In genomic region chr5:5032446-5032845, GRCm38 (mm10) we compare ENCODE assay signal across 24 mouse cellular contexts.
DNase-seq lines count a peak whose midpoint lies in the region; ATAC-seq and TF ChIP-seq lines count a peak whose summit lies in the region.
"Had no signal": no experiment of that assay in that cellular context is flagged by ENCODE, and none has a peak within 500 bp of the region (broad histone marks: within the 10 kb centered on the region; RNA-seq: fewer than 3 reads in every experiment).

No protein-coding gene starts in this region.

- DNase-seq in left cerebral cortex, postnatal 4 days: peak; percentile 14
- no peak for DNase-seq in left cerebral cortex, adult 8-10 months (ENCODE audit: low spot score in 2 of 2)
- DNase-seq in hindbrain, embryonic 10.5 days (ENCODE audit: low spot score): no peak
- DNase-seq in hindbrain, embryonic 14.5 days (ENCODE audit: low spot score): no peak
- DNase-seq in midbrain, postnatal 0 days (ENCODE audit: low spot score): peak; percentile 31
- DNase-seq in frontal cortex, postnatal 10 days (ENCODE audit: low spot score in 2 of 2): no peak
- DNase-seq: adrenal gland, adult 2 months; cerebellum, adult 9-11 months; heart, adult 18-20 months; heart, postnatal 36 days; kidney, postnatal 4 days; layer of hippocampus, adult 9-11 months; lung, adult 2 months; lung, postnatal 4 days; right cerebral cortex, postnatal 25 days; thymus, adult 18-20 months; thymus, postnatal 4 days had no signal

- no peaks in the 10 kb centered on the region for H3K9me3 ChIP-seq in hindbrain, embryonic 10.5 days
- no peaks in the 10 kb centered on the region for H3K9me3 ChIP-seq in hindbrain, embryonic 14.5 days (ENCODE audit: control insufficient read depth, low read length)
- H3K9me3 ChIP-seq in midbrain, postnatal 0 days (ENCODE audit: low read length): no peaks in the 10 kb centered on the region
- H3K9me3 ChIP-seq: embryonic facial prominence, embryonic 13.5 days; intestine, embryonic 15.5 days; kidney, embryonic 15.5 days; limb, embryonic 12.5 days; liver, embryonic 12.5 days; stomach, embryonic 15.5 days had no signal

- TF ChIP-seq CTCF in midbrain, postnatal 0 days (IDR thresholded peaks at IDR 0.05): no peak

- H3K27ac ChIP-seq in hindbrain, embryonic 10.5 days: peak overlapping the region; percentile 23; the same call in 1 of the 2 replicates
- peak overlapping the region; percentile 75 for H3K27ac ChIP-seq in hindbrain, embryonic 14.5 days
- H3K27ac ChIP-seq in midbrain, postnatal 0 days (ENCODE audit: low read depth, low read length): no peak overlapping the region; the same call in 1 of the 2 replicates
- H3K27ac ChIP-seq: embryonic facial prominence, embryonic 13.5 days; intestine, embryonic 15.5 days; kidney, embryonic 15.5 days; limb, embryonic 12.5 days; liver, embryonic 12.5 days; stomach, embryonic 15.5 days had no signal

- no peaks in the 10 kb centered on the region for H3K36me3 ChIP-seq in hindbrain, embryonic 10.5 days
- no peaks in the 10 kb centered on the region for H3K36me3 ChIP-seq in hindbrain, embryonic 14.5 days (replicated peaks; ENCODE audit: control insufficient read depth, insufficient read depth)
- no peaks in the 10 kb centered on the region for H3K36me3 ChIP-seq in midbrain, postnatal 0 days (ENCODE audit: insufficient read depth, low read length)
- H3K36me3 ChIP-seq: embryonic facial prominence, embryonic 13.5 days; intestine, embryonic 15.5 days; kidney, embryonic 15.5 days; limb, embryonic 12.5 days; liver, embryonic 12.5 days; stomach, embryonic 15.5 days had no signal

- ATAC-seq in hindbrain, embryonic 14.5 days (ENCODE audit: low FRiP score): no peak
- ATAC-seq in midbrain, postnatal 0 days (ENCODE audit: low FRiP score): no peak
- no peak for ATAC-seq in CD4-positive, CD25-positive, alpha-beta regulatory T cell, adult 4 months
- ATAC-seq: intestine, embryonic 15.5 days; liver, embryonic 12.5 days had no signal

- 88% methylated on average over 11 of the region's 11 CpGs for WGBS in hindbrain, embryonic 10.5 days
- WGBS in hindbrain, embryonic 14.5 days: 63% methylated on average over 11 of the region's 11 CpGs
- 62% methylated on average over 11 of the region's 11 CpGs for WGBS in midbrain, postnatal 0 days

- no peak overlapping the region for H3K4me3 ChIP-seq in hindbrain, embryonic 10.5 days
- no peak overlapping the region for H3K4me3 ChIP-seq in hindbrain, embryonic 14.5 days (replicated peaks; ENCODE audit: low read length)
- H3K4me3 ChIP-seq in midbrain, postnatal 0 days (ENCODE audit: low read depth, low read length): no peak overlapping the region
- H3K4me3 ChIP-seq: embryonic facial prominence, embryonic 13.5 days; intestine, embryonic 15.5 days; kidney, embryonic 15.5 days; limb, embryonic 12.5 days; liver, embryonic 12.5 days; stomach, embryonic 15.5 days had no signal

- H3K4me1 ChIP-seq in hindbrain, embryonic 10.5 days (replicated peaks): no peaks in the 10 kb centered on the region
- peaks cover 17% of the 10 kb centered on the region for H3K4me1 ChIP-seq in hindbrain, embryonic 14.5 days (replicated peaks; ENCODE audit: control insufficient read depth, insufficient read depth, low read length)
- H3K4me1 ChIP-seq in midbrain, postnatal 0 days (ENCODE audit: insufficient read depth, low read length): no peaks in the 10 kb centered on the region
- H3K4me1 ChIP-seq: embryonic facial prominence, embryonic 13.5 days; intestine, embryonic 15.5 days; kidney, embryonic 15.5 days; limb, embryonic 12.5 days; liver, embryonic 12.5 days; stomach, embryonic 15.5 days had no signal

- no peak overlapping the region; the same call in 1 of the 2 replicates for H3K9ac ChIP-seq in hindbrain, embryonic 14.5 days
- H3K9ac ChIP-seq in midbrain, postnatal 0 days (replicated peaks; ENCODE audit: low read length, poor library complexity, severe bottlenecking): no peak overlapping the region
- H3K9ac ChIP-seq: embryonic facial prominence, embryonic 13.5 days; intestine, embryonic 15.5 days; kidney, embryonic 15.5 days; limb, embryonic 12.5 days; liver, embryonic 12.5 days; stomach, embryonic 15.5 days had no signal

- no peaks in the 10 kb centered on the region for H3K27me3 ChIP-seq in hindbrain, embryonic 10.5 days (ENCODE audit: insufficient read depth, poor library complexity, severe bottlenecking)
- H3K27me3 ChIP-seq in hindbrain, embryonic 14.5 days (ENCODE audit: control insufficient read depth, insufficient read depth, low read length): no peaks in the 10 kb centered on the region
- H3K27me3 ChIP-seq in midbrain, postnatal 0 days (ENCODE audit: insufficient read depth, low read length): no peaks in the 10 kb centered on the region
- H3K27me3 ChIP-seq: embryonic facial prominence, embryonic 13.5 days; intestine, embryonic 15.5 days; kidney, embryonic 15.5 days; limb, embryonic 12.5 days; liver, embryonic 12.5 days; stomach, embryonic 15.5 days had no signal

- 0 out of 2 replicates have a peak overlapping the region, but pooled peaks have one; percentile 15 for H3K4me2 ChIP-seq in hindbrain, embryonic 14.5 days (replicated peaks)
- no peak overlapping the region for H3K4me2 ChIP-seq in midbrain, postnatal 0 days (ENCODE audit: low read depth, low read length, poor library complexity, severe bottlenecking)
- H3K4me2 ChIP-seq: embryonic facial prominence, embryonic 13.5 days; intestine, embryonic 15.5 days; kidney, embryonic 15.5 days; limb, embryonic 12.5 days; liver, embryonic 12.5 days; stomach, embryonic 15.5 days had no signal

- intact Hi-C loops in left cerebral cortex, postnatal 4 days (cut with DNase I): no loop called here

Comparison
In these comparisons a context has a peak if more than half of its experiments do, and no peak if none do; other contexts are left out.
1. DNase-seq: peak in left cerebral cortex, postnatal 4 days (single experiment) and midbrain, postnatal 0 days (single experiment); none in left cerebral cortex, adult 8-10 months (0 of 2), hindbrain, embryonic 10.5 days (single experiment), hindbrain, embryonic 14.5 days (single experiment) and frontal cortex, postnatal 10 days (0 of 2).